Mouse (Mus musculus) kidney, adult 2 months (tissue): ENCODE measurements around the gene Btn1a1.

Experiments
- CTCF ChIP-seq: fragments of 200-500 bp; conservative IDR thresholded peaks from 2 replicates; pipeline ENCODE4 v1.5.1; 2011; ENCODE audit warnings: low read depth, mild to moderate bottlenecking, control low read depth, low read length, moderate library complexity, mixed read lengths; ENCODE audit not compliant: insufficient read depth, insufficient read length
- POLR2A ChIP-seq: fragments of 200-500 bp; IDR thresholded peaks from one replicate; pipeline ENCODE4 v1.6.1; 2011; ENCODE audit warnings: low read depth, low read length, control low read depth

DNA sequence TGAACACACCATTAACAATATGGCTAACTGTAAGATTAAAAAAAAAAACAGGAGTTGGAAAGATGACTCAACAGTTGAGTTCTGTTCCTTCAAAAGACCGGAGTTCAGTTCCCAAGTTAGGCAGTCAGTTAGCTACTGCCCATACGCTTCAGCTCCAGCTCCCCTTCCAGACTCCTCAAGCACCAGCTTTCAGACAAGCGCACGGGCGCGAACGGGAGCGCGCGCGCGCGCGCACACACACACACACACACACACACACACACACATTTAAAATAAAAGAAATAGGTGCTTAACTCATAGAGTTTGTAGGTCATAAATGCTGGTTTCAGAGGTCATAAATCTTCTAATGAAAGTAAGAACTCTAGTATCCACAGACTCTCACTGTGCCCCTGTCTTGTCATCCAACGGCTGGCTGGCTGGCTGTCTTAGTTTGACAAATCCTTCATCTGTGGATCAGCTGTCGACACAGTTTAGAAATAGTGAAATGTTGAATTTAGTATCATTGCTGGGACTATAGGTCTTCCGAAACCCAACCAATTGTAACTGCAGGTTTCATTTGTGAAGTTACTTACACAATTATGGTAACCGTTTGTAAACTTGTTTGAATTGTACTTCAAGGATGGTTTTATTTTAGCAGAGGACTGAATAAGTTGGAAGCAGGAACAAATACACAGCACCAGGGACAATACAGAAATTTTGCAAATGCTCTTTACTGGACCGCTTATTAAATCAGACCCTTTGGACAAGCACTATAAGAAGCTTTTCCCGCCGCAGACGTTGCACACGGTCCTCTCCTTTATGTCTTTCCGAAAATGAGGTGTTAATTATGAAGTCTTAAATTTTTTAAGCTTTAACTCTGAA, 16.2 kb downstream of the Btn1a1 start:
- TF ChIP-seq CTCF (no peak), POLR2A (no peak)
